Mouse (Mus musculus) macrophage (primary cell): ENCODE measurements around the gene Slc25a25. TPM values are rescaled to one million over a fixed set of nuclear protein-coding genes. Genes with fewer than 3 reads are reported as not detected.

ENCODE experiments used
- H3K27ac ChIP-seq: fragments of 350-480 bp; formaldehyde crosslinking; 2 replicates; pipeline ENCODE4 v1.9.0; 2021
- H3K36me3 ChIP-seq: fragments of 350-480 bp; formaldehyde crosslinking; 2 replicates; pipeline ENCODE4 v1.9.0; 2021; ENCODE audit errors: inconsistent target
- H3K4me3 ChIP-seq: fragments of 350-480 bp; formaldehyde crosslinking; 2 replicates; pipeline ENCODE4 v1.9.0; 2021; ENCODE audit errors: inconsistent target
- H3K79me2 ChIP-seq: fragments of 350-480 bp; formaldehyde crosslinking; 2 replicates; pipeline ENCODE4 v1.9.0; 2021; ENCODE audit errors: inconsistent target
- WGBS: methylation state at CpG from one replicate; pipeline ENCODE4 v1.1.7; 2026; ENCODE audit warnings: inconsistent platforms; ENCODE audit not compliant: missing documents; 5-methylcytosine and 5-hydroxymethylcytosine counted together
- polyA plus RNA-seq: library from polyadenylated mRNA; stranded (reverse); fragments of 250-400 nt; gene quantifications from 3 replicates; pipeline ENCODE4 v1.2.4, GENCODE M21; 2018; ENCODE audit warnings: inconsistent platforms

Slc25a25 gene
- polyA plus RNA-seq, 1 experiment from 2014 or later: 13.2 TPM

DNA sequence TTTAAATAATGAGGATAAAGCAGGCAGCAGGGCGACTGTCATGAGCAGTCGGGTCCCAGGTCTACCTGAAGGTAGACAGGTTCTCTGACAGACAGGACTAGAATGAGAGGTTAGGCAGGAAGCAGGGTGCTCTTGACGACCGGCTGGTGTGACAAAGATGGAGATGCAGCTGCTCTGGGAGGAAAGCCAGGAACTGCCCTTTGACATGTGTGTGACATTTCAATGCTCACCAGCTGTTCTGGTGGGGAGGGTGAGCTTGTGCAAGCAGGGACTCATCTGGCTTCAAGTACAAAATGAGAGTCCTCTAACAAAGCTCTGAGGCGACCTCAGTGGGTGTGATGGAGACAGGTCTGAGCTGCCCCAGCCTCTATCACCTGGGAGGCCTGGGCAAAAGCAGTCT lies 37.3 kb downstream of the Slc25a25 start:
- Histone ChIP-seq H3K4me3 (no peak overlapping the region), H3K36me3 (peaks cover 52% of the 10 kb centered on the region), H3K27ac (no peak overlapping the region), H3K79me2 (no peaks in the 10 kb centered on the region)
- WGBS: 89% methylated on average over 5 of the region's 5 CpGs

DNA sequence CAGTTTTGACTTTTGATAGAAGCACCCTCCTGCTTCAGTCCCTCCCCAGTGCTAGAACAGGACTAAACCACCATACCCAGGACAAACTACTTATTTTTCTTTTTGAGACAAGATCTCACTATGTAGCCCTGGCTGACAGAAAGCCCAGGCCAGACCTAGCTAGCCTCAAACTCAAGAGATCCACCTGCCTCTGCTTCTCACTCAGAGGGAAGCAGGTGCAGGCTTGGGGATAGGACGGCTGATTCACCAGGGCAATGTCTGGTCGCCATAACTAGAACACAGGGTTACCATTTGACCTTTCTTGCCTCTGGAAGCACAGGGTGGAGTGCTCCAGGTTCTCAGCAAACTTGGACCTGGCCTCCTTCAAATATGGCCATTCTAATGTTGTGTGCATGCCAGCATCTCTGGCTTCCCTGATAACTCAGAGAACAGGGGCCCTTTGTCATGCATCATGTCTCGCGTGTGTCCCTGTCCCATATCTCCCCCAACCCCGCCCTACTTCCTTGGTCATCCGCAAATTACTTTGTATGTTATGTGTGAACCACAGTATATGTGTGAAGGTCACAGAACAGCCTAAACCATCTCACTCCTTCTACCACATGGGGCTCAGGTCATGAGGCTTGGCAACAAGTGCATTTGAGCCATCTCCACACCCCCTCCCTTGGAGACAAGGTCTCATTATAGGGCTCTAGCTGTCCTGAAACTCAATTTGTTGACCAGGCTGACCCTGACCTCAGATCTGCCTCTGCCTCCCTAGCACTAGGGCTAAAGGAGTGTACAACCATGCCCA lies 38.3 kb downstream of the Slc25a25 start:
- Histone ChIP-seq H3K27ac (no peak overlapping the region), H3K36me3 (peaks cover 42% of the 10 kb centered on the region), H3K79me2 (no peaks in the 10 kb centered on the region), H3K4me3 (no peak overlapping the region)
- WGBS: 97% methylated on average over 6 of the region's 6 CpGs

DNA sequence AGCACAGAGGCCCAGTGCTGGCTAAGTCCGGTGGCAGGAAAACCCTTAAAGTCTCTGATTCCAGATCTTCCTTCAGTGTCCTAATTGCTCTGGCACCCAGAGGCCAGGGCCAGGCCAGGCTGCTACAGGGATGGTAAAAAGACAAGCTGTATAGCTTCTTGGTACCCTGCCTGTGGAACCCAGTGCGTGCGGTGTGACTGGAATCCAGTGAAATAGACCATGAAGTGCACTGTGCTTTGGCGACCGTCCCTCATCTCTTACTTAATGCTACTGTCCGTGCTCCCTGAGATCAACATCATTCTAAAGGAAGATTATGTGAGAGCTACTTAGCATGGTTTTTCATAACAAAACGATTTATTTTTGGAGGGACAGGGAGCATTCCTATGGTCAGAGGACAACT lies 39.8 kb downstream of the Slc25a25 start:
- no peaks in the 10 kb centered on the region for H3K79me2 ChIP-seq
- WGBS: 81% methylated on average over 7 of the region's 7 CpGs

DNA sequence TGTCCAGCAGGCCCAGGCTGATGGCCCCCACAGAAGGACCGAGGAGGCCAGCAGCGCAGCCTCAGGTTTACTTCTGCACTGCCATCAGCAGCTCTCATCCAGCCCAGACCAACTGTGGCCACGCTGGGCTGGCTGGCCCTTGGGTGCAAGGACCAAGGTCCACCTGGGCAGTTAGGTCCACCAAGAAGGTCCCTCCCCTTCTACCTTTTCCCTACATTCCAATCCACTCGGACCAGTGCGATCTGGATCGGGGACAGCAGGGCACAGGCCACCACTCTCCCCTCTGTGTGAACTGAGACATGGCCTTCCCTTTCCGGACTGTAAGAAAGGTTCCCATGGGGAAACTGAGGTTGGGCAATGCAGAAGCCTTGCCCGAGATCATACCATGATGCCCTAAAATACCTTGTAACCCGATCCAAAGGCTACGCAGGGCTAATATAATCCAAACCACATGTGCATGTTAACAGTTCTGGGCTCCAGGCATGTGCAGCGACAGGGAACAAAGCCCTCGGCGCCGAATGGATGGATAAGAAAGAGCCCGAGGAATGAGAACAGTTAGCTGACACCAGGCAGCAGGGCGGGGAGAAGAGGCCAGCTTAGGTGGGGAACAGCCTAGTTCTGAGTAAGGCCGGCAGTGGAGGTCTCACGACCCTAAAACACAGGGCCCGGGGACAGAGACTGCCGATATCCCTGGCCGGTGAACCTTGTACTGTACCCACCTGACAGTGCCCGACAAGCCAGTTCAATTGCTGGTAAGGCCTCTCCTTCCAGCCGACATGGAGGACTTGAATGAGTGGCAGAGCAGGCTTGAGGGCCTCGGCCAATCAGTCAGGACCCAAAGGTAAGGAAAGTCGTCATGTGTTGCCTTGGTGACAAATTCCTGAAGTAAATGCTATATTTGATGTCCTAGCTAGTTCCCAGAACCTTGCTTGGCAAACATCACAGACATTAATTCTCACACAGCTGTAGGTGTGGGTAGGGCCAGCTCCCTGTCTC lies 42.5 kb downstream of the Slc25a25 start:
- no peaks in the 10 kb centered on the region for H3K79me2 ChIP-seq
- H3K4me3 ChIP-seq: no peak overlapping the region
- no peaks in the 10 kb centered on the region for H3K36me3 ChIP-seq
- 93% methylated on average over 24 of the region's 25 CpGs for WGBS
- no peak overlapping the region for H3K27ac ChIP-seq

More for the DNA sequence above, 39.8 kb downstream of the Slc25a25 start:
- Histone ChIP-seq H3K36me3 (peaks cover 27% of the 10 kb centered on the region), H3K27ac (no peak overlapping the region), H3K4me3 (no peak overlapping the region)

DNA sequence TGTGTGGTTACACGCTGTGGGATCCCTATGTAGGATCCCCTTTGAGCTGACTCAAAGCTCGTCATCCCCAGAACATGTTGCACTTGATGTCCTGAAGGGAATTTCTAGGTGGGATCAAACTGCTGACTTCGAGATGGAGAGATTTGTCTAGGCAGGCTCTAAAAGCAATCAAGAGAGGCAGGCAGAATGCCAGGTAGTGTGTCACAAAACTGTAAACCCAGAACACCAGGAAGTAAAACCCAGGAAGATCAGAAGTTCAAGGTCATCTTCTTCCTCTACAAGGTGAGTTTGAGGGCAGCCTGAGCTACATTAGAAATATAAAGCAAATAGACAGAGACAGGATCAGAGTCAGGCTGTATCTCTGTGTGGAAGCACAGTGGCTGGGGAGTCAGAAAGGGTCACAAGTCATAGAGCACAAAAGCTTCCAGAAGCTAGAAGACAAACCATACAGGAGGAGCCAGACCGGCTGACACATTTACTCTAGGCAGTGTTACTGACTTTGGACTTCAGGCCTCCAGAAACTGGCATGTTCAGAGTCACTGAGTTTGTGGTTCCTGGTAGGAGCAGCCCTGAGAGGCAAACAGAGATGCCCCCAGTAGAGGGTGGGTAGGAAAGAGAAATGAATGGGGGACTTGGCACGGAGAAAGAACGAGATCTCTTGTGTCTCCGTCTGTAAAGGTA lies 44.0 kb downstream of the Slc25a25 start:
- Histone ChIP-seq H3K36me3 (0 out of 2 replicates have a peak, but pooled peaks cover 2% of the 10 kb centered on the region), H3K79me2 (no peaks in the 10 kb centered on the region), H3K4me3 (no peak overlapping the region), H3K27ac (no peak overlapping the region)
- 87% methylated on average over 7 of the region's 7 CpGs for WGBS

DNA sequence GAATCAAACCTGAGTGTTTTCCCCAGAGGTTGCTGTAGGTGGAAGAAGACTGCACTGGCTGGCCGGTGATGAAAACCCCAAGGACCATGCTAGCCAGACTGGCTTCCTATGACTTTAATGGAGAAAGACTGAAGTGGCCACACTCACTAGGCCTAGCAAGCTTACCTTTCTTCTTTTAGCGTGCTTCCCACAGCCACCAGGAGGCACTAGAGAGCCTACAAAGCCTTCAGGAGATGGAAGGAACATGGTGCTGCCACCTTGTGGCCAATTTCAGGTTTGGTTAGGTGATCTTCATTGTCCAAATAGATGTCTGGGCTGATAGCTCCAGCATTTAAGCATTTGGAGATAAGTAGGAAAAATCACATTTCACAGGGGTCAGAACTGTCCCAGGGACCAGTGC lies 46.6 kb downstream of the Slc25a25 start:
- Histone ChIP-seq H3K4me3 (no peak overlapping the region), H3K36me3 (peaks cover 17% of the 10 kb centered on the region; the same call in 1 of the 2 replicates), H3K27ac (no peak overlapping the region), H3K79me2 (no peaks in the 10 kb centered on the region)
- 25% methylated on average over 2 of the region's 2 CpGs for WGBS

DNA sequence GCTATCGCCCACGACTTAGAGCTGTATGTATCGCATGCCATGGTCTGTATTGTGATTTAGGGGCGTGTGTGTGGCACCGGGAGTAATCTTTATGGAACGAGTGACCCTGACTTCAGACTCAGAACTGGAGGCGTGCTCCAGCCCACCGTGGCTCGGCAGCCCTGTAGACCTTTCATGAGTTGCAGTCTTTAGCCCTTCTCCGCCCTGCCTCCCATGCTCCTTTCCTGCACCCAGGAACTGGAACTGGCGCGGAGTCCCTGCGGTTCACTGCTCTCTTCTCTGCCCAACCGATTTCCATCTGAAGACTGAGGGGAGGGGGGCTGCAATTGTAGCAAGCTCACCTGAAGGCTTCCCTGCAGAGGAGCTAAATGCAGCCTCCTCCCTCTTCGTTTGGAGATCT lies 54.5 kb downstream of the Slc25a25 start:
- 1% methylated on average over 15 of the region's 15 CpGs for WGBS
- H3K79me2 ChIP-seq: peaks cover 8% of the 10 kb centered on the region; the same call in 1 of the 2 replicates
- peaks cover 12% of the 10 kb centered on the region; the same call in 1 of the 2 replicates for H3K36me3 ChIP-seq
- H3K4me3 ChIP-seq: peak overlapping the region; percentile 83
- no peak overlapping the region for H3K27ac ChIP-seq

DNA sequence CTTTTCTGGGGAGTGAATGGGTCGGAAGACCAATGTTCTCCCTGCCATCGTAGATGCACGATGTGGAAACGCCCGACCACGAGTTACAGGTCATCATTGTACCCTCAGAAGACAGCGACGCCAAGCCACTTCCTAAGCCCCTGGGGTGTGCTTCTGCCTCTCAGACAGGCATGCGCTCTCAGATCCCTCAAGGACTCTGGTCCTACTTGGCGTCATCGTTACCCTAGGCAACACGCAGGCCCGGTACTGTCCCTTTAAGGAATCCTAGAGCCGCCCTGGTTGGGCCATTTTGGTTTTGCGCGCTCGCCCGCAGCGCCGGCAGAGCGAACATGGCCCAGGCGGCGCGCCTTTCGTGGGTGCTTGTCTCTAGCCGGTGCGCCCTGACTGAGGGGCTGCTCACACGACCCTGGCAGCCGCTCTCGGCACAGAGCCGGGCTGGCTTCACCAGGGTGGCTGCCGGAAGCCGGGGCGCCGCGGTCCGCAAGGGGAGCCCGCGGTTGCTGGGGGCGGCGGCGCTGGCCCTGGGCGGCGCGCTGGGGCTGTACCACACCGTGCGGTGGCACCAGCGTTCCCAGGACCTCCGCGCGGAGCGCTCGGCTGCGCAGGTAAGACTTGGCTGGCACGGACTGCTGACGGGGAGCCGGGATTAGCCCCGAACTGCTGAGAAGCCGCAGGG lies 55.2 kb downstream of the Slc25a25 start:
- peak overlapping the region; percentile 92 for H3K27ac ChIP-seq
- H3K79me2 ChIP-seq: peaks cover 8% of the 10 kb centered on the region; the same call in 1 of the 2 replicates
- H3K36me3 ChIP-seq: peaks cover 9% of the 10 kb centered on the region; the same call in 1 of the 2 replicates
- under 1% methylated on average over 54 of the region's 59 CpGs for WGBS
- peak overlapping the region; percentile 83 for H3K4me3 ChIP-seq

DNA sequence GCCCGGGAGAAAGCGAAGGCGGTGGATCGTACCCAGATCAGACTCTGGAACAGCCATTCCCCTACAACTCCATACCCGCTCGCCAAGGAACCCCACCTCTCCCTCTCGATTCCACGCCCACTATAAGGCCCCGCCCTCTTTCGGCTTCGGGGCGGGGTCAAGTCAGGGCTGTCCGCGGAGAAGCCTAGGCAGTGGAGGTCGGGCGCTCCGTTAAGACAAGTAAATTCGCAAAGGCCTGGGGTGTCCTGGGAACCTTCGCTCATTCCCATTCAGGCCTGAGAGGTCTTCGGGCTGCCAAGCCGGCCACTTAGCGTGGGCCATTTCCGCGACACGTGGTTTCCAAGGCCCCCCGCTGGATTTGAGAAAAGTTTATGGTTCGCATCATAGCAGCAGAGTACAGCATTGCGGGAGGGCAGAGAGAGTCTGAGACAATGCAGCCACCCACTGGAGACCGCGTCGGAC lies 55.7 kb downstream of the Slc25a25 start, which contains the start of gene Ptges2:
Gene Ptges2, plus strand, starts transcription at position 413 of the 462 bp plus-strand sequence.
- Histone ChIP-seq H3K4me3 (peak within 1 kb of the TSS; percentile 83), H3K27ac (peak within 1 kb of the TSS; percentile 92), H3K79me2 (peaks cover 8% of the 10 kb centered on the region; the same call in 1 of the 2 replicates), H3K36me3 (peaks cover 3% of the 10 kb centered on the region; the same call in 1 of the 2 replicates)
- 2% methylated on average over 31 of the region's 31 CpGs for WGBS

DNA sequence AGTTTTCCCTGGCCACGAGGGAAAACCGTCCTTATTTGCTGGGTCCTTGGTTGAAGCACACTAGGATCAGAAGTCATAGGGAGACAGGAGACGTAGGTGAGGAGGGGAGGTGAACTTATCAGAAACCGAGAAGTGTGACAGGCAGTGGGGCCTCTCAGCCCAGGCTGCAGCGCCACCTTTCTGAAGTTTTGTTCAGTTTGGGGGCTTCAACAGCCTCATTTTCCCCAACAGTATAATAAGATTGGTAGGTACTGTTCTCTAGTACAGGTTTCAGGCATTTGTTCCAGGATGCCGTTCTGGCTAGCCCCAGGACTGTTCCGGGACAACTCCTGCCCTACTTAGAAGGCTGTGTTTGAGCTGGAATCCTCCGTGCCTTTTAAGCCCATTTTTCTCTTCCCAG lies 56.3 kb downstream of the Slc25a25 start:
- Histone ChIP-seq H3K4me3 (peak overlapping the region; percentile 55), H3K27ac (peak overlapping the region; percentile 92), H3K79me2 (peaks cover 8% of the 10 kb centered on the region; the same call in 1 of the 2 replicates), H3K36me3 (no peaks in the 10 kb centered on the region)
- WGBS: 3% methylated on average over 8 of the region's 8 CpGs

DNA sequence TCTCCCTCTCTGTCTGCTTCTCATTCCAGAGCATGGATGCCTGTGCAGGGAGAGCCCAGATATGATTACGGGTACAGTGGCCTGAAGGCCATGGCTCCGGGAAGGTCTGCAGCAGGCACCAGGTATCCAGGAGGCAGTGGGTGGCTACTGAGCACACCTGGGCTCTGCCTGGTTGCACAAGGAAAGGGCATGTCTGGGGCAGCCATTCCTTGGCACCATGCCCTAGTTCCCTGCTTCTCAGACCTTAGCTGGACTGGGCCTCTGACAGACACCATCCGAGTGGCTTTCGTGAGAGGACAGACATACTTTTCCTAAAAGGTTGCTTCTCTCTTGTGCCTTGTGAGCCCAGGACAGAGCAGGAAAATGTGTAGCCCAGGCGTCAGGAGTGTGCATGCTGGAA lies 59.2 kb downstream of the Slc25a25 start:
- H3K79me2 ChIP-seq: peaks cover 4% of the 10 kb centered on the region; the same call in 1 of the 2 replicates
- H3K4me3 ChIP-seq: no peak overlapping the region
- WGBS: 92% methylated on average over 5 of the region's 5 CpGs
- no peaks in the 10 kb centered on the region for H3K36me3 ChIP-seq
- H3K27ac ChIP-seq: no peak overlapping the region

DNA sequence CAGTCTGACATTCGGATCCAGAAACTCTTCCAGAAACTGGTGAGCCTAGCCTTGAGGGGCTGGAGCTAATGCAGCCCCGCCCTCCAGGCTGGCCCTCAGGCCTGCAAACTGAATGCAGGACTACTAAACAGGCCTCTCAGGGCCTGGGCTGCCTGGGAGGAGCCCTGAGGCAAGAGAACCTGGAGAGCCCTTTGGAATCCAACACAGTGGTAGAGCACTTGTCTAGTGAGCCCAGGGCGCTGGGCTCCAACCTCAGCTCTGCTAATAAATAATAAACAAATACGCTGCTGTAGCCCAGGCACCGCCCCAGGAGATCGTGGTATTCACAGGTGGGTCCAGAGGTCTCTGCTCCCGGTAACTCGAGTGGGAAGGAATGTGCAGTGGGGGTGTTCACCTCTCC lies 60.4 kb downstream of the Slc25a25 start:
- 90% methylated on average over 8 of the region's 8 CpGs for WGBS
- no peak overlapping the region for H3K4me3 ChIP-seq
- H3K79me2 ChIP-seq: no peaks in the 10 kb centered on the region
- no peak overlapping the region for H3K27ac ChIP-seq
- no peaks in the 10 kb centered on the region for H3K36me3 ChIP-seq

DNA sequence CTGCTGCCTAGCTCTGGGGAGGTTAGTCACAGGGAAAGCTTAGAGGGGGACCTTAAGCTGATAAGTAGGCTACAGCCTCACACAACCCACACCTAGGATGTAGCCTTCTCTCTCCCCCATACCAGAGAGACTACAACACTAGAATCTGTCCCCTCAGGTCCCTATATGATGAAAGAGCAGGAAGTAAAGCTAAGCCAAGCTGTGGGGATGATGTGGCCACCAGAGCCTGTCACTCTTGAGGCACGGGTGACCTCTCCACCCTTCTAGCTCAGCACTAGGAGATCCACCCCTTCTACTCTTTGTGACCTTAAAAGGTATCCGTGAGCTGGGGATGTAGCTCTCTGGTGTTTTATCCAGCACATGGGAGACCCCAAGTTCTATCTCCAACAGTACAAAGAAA lies 62.1 kb downstream of the Slc25a25 start:
- Histone ChIP-seq H3K79me2 (no peaks in the 10 kb centered on the region), H3K36me3 (no peaks in the 10 kb centered on the region), H3K27ac (no peak overlapping the region), H3K4me3 (no peak overlapping the region)
- WGBS: 49% methylated on average over 2 of the region's 2 CpGs
